Mouse (Mus musculus): ENCODE measurements around the gene Otx2. TPM values are rescaled to one million over a fixed set of nuclear protein-coding genes. Genes with fewer than 3 reads are reported as not detected.
"Not testable (repeated sequence)": the region's sequence is repeated elsewhere in the genome, so short reads cannot be mapped to it uniquely, and the experiment has no call there.

Gene Otx2
- polyA plus RNA-seq, 1 experiment from 2014 or later, result not detected

DNA sequence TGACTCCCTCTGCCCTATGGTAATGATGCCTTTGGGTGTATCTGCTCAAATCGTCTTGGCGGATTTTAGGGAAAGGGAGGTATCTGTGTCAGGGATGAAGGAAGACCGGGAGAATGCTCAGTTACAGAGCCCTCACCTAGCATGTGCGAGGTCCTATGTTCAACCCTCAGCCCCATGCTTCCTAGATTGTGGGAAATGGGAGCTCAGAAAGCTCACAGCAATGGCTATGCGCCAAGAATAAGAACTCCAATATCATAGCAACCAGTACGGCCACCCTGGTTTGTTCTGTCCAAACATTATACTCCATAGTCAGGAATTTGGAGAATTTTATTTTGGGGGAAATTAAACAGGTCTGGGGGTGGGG is 48.3 kb downstream of the Otx2 start:
- no peaks in the 10 kb centered on the region for H3K36me3 ChIP-seq (ENCODE audit: control insufficient read depth, insufficient read depth)
- H3K27me3 ChIP-seq (replicated peaks; ENCODE audit: control insufficient read depth, insufficient read depth, low read length), result no peaks in the 10 kb centered on the region
- no peak for ATAC-seq
- H3K9ac ChIP-seq (ENCODE audit: low read depth, low read length), result no peak overlapping the region
- TF ChIP-seq CTCF (IDR thresholded peaks at IDR 0.05; ENCODE audit: low read depth), result no peak
- no peaks in the 10 kb centered on the region for H3K9me3 ChIP-seq (ENCODE audit: control insufficient read depth)
- no peaks in the 10 kb centered on the region for H3K4me1 ChIP-seq (replicated peaks; ENCODE audit: control insufficient read depth, insufficient read depth, low read length)
- no peak overlapping the region for H3K27ac ChIP-seq (ENCODE audit: low read depth, low read length)
- H3K4me2 ChIP-seq (replicated peaks; ENCODE audit: low read depth), result no peak overlapping the region
- 71% methylated on average over 6 of the region's 6 CpGs for WGBS
- no peak overlapping the region for H3K4me3 ChIP-seq (ENCODE audit: low read depth, low read length)

DNA sequence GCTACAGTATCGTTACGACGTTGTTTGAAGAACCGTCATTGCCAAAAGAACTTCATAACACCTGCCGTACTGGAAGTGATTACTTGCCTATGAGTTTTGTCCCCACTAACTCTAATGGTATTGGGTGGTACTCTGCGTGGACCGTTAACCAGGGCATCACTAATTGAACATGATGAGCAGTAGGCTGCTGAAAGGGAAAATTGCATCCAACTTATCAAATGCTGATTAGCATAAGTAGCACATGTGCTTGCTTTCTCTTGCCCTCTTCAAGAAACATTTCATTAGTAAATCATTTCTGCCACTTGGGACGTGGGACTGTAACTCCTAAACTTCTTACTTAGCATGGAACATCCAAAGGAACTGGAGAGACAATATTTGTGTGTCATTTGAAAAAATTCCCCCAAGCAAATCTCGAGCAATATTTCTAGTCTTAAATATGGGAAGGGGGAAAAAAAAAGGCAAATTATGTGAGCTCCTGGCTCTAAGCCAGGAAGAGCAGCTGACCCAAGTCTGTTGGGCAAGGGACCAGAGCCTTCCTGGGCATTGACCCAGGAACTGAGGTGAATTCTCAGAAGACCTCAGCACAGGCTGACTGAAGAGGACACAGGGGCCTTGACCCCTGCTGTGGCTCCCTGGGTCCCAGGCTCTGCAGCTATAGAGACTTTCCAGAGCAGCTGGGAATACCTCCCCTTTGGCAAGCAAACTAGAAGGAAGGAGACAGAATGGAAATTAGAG is 48.9 kb downstream of the Otx2 start:
- no peak for ATAC-seq
- Histone ChIP-seq H3K9ac (ENCODE audit: low read depth, low read length) (no peak overlapping the region), H3K4me3 (ENCODE audit: low read depth, low read length) (no peak overlapping the region), H3K4me1 (replicated peaks; ENCODE audit: control insufficient read depth, insufficient read depth, low read length) (no peaks in the 10 kb centered on the region), H3K36me3 (ENCODE audit: control insufficient read depth, insufficient read depth) (no peaks in the 10 kb centered on the region), H3K27me3 (replicated peaks; ENCODE audit: control insufficient read depth, insufficient read depth, low read length) (no peaks in the 10 kb centered on the region), H3K9me3 (ENCODE audit: control insufficient read depth) (no peaks in the 10 kb centered on the region), H3K4me2 (replicated peaks; ENCODE audit: low read depth) (no peak overlapping the region), H3K27ac (ENCODE audit: low read depth, low read length) (no peak overlapping the region)
- WGBS, result 79% methylated on average over 9 of the region's 9 CpGs
- TF ChIP-seq CTCF (IDR thresholded peaks at IDR 0.05; ENCODE audit: low read depth), result no peak

DNA sequence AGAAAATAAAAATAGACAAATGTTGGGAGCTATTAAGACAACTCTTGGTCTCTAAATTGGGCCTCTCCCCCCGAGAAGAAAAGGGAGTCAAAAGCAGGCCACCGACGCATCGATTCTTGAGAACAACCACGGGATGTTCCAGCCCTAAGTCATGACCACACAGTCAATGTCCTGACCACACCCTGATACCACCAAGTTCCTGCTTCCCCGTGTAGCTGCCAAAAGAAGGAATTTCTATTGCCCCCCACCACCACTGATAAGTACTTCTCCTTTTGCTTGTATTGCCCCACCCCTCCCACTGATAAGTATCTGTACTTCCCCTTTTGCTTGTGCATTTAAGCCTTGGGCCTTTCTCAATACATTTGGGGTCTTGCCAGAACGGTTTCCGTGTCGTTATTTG is 50.9 kb downstream of the Otx2 start:
- not testable (repeated sequence) for H3K4me3 ChIP-seq (ENCODE audit: low read depth, low read length); H3K4me1 ChIP-seq (replicated peaks; ENCODE audit: control insufficient read depth, insufficient read depth, low read length); H3K9ac ChIP-seq (ENCODE audit: low read depth, low read length); H3K4me2 ChIP-seq (replicated peaks; ENCODE audit: low read depth); ATAC-seq; H3K27me3 ChIP-seq (replicated peaks; ENCODE audit: control insufficient read depth, insufficient read depth, low read length); H3K9me3 ChIP-seq (ENCODE audit: control insufficient read depth); H3K36me3 ChIP-seq (ENCODE audit: control insufficient read depth, insufficient read depth); H3K27ac ChIP-seq (ENCODE audit: low read depth, low read length)
- WGBS, result 75% methylated on average over 9 of the region's 9 CpGs

DNA sequence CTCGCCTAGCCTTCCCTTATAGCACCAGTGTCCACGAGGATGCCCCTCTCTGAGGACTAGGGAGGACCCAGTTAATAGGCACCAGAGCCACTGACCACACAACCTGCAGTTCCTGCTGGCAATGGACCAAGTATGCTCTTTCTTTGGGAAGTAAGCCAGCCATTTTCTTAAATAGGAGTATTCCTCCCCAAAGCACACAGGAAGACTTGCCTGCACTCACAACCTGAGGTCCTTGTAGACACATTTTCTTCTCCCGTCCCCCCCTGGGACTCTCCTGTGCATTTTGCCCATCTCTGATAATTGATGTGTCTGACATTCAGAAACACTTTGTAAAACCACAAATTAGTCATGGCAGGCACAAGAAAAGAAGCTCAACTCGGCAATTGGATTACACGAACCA is 57.3 kb downstream of the Otx2 start:
- no peak for ATAC-seq
- 76% methylated on average over 5 of the region's 5 CpGs for WGBS
- Histone ChIP-seq H3K36me3 (ENCODE audit: control insufficient read depth, insufficient read depth) (no peaks in the 10 kb centered on the region), H3K4me2 (replicated peaks; ENCODE audit: low read depth) (no peak overlapping the region), H3K9ac (ENCODE audit: low read depth, low read length) (no peak overlapping the region), H3K27ac (ENCODE audit: low read depth, low read length) (no peak overlapping the region), H3K27me3 (replicated peaks; ENCODE audit: control insufficient read depth, insufficient read depth, low read length) (no peaks in the 10 kb centered on the region), H3K4me3 (ENCODE audit: low read depth, low read length) (no peak overlapping the region), H3K4me1 (replicated peaks; ENCODE audit: control insufficient read depth, insufficient read depth, low read length) (no peaks in the 10 kb centered on the region), H3K9me3 (ENCODE audit: control insufficient read depth) (no peaks in the 10 kb centered on the region)
- no peak for TF ChIP-seq CTCF (IDR thresholded peaks at IDR 0.05; ENCODE audit: low read depth)

DNA sequence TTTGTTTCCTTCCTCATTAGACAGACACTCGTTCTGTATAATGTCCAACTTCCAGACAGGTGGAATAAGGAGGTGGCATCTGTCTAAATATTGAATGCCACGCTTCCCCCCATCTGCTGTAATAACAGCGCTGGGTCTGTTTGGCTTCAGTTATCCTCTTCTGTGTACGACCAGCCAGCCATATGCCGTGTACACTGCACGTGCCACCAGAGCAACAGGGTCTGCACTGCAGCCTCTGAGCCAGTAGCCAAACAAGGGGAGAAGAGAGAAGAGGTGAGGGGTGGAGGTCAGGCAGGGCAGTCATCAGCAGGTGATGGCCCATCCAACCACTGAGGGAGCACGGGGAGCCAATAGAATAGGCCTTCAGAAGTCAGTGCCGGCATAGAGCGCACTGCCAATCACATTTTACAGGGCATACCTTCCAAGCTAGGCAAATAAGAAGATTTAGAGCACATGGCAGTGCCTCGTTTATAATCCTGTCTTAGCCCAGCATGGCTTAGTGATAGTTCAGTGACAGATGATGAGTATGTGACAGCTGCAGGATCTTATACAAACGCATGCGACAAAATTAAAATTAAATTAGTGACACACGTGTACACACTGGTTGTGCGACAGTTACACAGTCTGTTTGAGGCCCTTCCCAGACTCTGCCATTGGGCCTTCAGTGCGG is 64.8 kb downstream of the Otx2 start:
- Histone ChIP-seq H3K9ac (ENCODE audit: low read depth, low read length) (no peak overlapping the region), H3K4me3 (ENCODE audit: low read depth, low read length) (no peak overlapping the region), H3K36me3 (ENCODE audit: control insufficient read depth, insufficient read depth) (no peaks in the 10 kb centered on the region), H3K4me2 (replicated peaks; ENCODE audit: low read depth) (no peak overlapping the region), H3K9me3 (ENCODE audit: control insufficient read depth) (no peaks in the 10 kb centered on the region), H3K27ac (ENCODE audit: low read depth, low read length) (no peak overlapping the region), H3K4me1 (replicated peaks; ENCODE audit: control insufficient read depth, insufficient read depth, low read length) (no peaks in the 10 kb centered on the region), H3K27me3 (replicated peaks; ENCODE audit: control insufficient read depth, insufficient read depth, low read length) (no peaks in the 10 kb centered on the region)
- WGBS, result 73% methylated on average over 15 of the region's 15 CpGs
- TF ChIP-seq CTCF (IDR thresholded peaks at IDR 0.05; ENCODE audit: low read depth), result no peak
- no peak for ATAC-seq

Other genes with a start within 250 kb of the Otx2 start
- 6.2 and 7.1 TPM in 2 replicates for gene Tmem260, start 227.7 kb downstream of the Otx2 start, polyA plus RNA-seq (2015; fragmentation: Nextera tagmentation; extraction: Ambion mirVana)